Mouse (Mus musculus): Measurements from ENCODE around the gene Wdr61. TPM values are rescaled to one million over a fixed set of nuclear protein-coding genes. Genes with fewer than 3 reads are reported as not detected.

Gene Wdr61
- polyA plus RNA-seq, 1 experiment from 2014 or later: 155 TPM

- H3K27ac ChIP-seq: no peak overlapping the region
- H3K4me1 ChIP-seq: no peaks in the 10 kb centered on the region
- ATAC-seq (ENCODE audit: insufficient number of reproducible peaks, insufficient read depth, low FRiP score, low TSS enrichment): no peak
- H3K27me3 ChIP-seq: no peaks in the 10 kb centered on the region
- 67% methylated on average over 4 of the region's 4 CpGs for WGBS
- H3K9ac ChIP-seq: no peak overlapping the region
- H3K9me3 ChIP-seq: no peaks in the 10 kb centered on the region
- H3K4me3 ChIP-seq: no peak overlapping the region
- no peak overlapping the region for H3K4me2 ChIP-seq (replicated peaks)
- H3K36me3 ChIP-seq: no peaks in the 10 kb centered on the region
Measured at GRCm38 (mm10) chr9:54668455-54668854, 65.9 kb downstream of the Wdr61 start.

- 92% methylated on average over 3 of the region's 3 CpGs for WGBS
- no peak for ATAC-seq (ENCODE audit: insufficient number of reproducible peaks, insufficient read depth, low FRiP score, low TSS enrichment)
Measured at GRCm38 (mm10) chr9:54666116-54666515, 68.2 kb downstream of the Wdr61 start.

More at GRCm38 (mm10) chr9:54666116-54666515, 68.2 kb downstream of the Wdr61 start:
- H3K9me3 ChIP-seq: no peaks in the 10 kb centered on the region
- 0 out of 2 replicates have a peak, but pooled peaks cover 5% of the 10 kb centered on the region for H3K4me1 ChIP-seq
- H3K4me2 ChIP-seq (replicated peaks): no peak overlapping the region
- no peak overlapping the region for H3K4me3 ChIP-seq
- no peak overlapping the region for H3K27ac ChIP-seq
- H3K27me3 ChIP-seq: no peaks in the 10 kb centered on the region
- no peak overlapping the region for H3K9ac ChIP-seq
- H3K36me3 ChIP-seq: no peaks in the 10 kb centered on the region

Small RNAs within 50 kb of the gene (microRNA-seq; reads per million reads assigned to microRNA genes)
- gene Mir5710: not detected

Other genes with a start within 250 kb of the Wdr61 start
- gene Dmxl2, start 232.9 kb downstream of the Wdr61 start, polyA plus RNA-seq (2016; fragmentation: Nextera tagmentation; extraction: Ambion mirVana): 8.6 and 9.2 TPM in 2 replicates
- 0.20 TPM in 1 of 2 replicates, not detected in the other for gene Sh2d7, start 195.5 kb downstream of the Wdr61 start, polyA plus RNA-seq (2016; fragmentation: Nextera tagmentation; extraction: Ambion mirVana)
- 22.1 and 24.0 TPM in 2 replicates for gene Cib2, start 174.3 kb downstream of the Wdr61 start, polyA plus RNA-seq (2016; fragmentation: Nextera tagmentation; extraction: Ambion mirVana)
- 100 and 101 TPM in 2 replicates for gene Idh3a, start 148.2 kb downstream of the Wdr61 start, polyA plus RNA-seq (2016; fragmentation: Nextera tagmentation; extraction: Ambion mirVana)
- 1.5 and 2.3 TPM in 2 replicates for gene Acsbg1, start 72.6 kb downstream of the Wdr61 start, polyA plus RNA-seq (2016; fragmentation: Nextera tagmentation; extraction: Ambion mirVana)
- 7.1 and 7.2 TPM in 2 replicates for gene Dnaja4, start 35.6 kb downstream of the Wdr61 start, polyA plus RNA-seq (2016; fragmentation: Nextera tagmentation; extraction: Ambion mirVana)
- 542 and 609 TPM in 2 replicates for gene Crabp1, start 30.2 kb upstream of the Wdr61 start, polyA plus RNA-seq (2016; fragmentation: Nextera tagmentation; extraction: Ambion mirVana)
- 50.0 and 50.7 TPM in 2 replicates for gene Ireb2, start 129.3 kb upstream of the Wdr61 start, polyA plus RNA-seq (2016; fragmentation: Nextera tagmentation; extraction: Ambion mirVana)
- 7.5 and 8.0 TPM in 2 replicates for gene Hykk, start 182.8 kb upstream of the Wdr61 start, polyA plus RNA-seq (2016; fragmentation: Nextera tagmentation; extraction: Ambion mirVana)
- gene Psma4, start 216.3 kb upstream of the Wdr61 start, polyA plus RNA-seq (2016; fragmentation: Nextera tagmentation; extraction: Ambion mirVana): 301 and 314 TPM in 2 replicates
- gene AY074887, start 216.5 kb upstream of the Wdr61 start, polyA plus RNA-seq (2016; fragmentation: Nextera tagmentation; extraction: Ambion mirVana): 1.0 and 1.6 TPM in 2 replicates
- 1.4 and 1.5 TPM in 2 replicates for gene Chrna5, start 246.4 kb upstream of the Wdr61 start, polyA plus RNA-seq (2016; fragmentation: Nextera tagmentation; extraction: Ambion mirVana)

All from embryonic facial prominence, embryonic 12.5 days (tissue).